Mouse (Mus musculus) erythroblast, embryonic 14.5 days (primary cell): ENCODE data around the gene Slc25a20.

Experiments used
- GATA1 ChIP-seq: IDR thresholded peaks from 2 replicates; pipeline ENCODE4 v1.6.1; 2012; ENCODE audit warnings: low read length, inconsistent platforms, mixed read lengths
- TAL1 ChIP-seq: IDR thresholded peaks from 3 replicates; pipeline ENCODE4 v1.6.1; 2012; ENCODE audit warnings: low read length, inconsistent platforms, mixed read lengths

GRCm38 (mm10) chr9:108702476-108702875 is 40.6 kb downstream of the Slc25a20 start:
- TF ChIP-seq GATA1 (no peak), TAL1 (no peak)
